In the genomic region with DNA sequence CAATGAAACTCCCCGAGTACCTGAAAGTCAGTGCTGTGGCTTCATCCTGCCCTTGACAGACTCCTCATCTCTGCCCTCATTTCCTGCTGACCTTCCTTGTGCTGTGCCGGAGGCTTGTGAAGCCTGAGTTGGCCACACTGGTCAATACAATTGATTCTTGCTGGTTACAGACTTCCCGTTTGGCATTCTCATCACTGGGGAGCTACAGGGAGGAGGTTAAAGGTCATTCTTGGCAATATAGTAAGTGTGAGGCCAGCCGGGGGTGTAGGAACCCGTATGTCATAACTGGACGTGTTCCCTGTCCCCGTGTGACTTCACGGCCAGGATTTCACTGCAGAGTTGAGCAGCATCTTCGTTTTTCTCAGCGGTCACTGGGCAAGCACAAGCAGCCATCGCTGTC, we compare ENCODE assay signal across 21 mouse cellular contexts. TPM values are rescaled to one million over a fixed set of nuclear protein-coding genes. Genes with fewer than 3 reads are reported as not detected.
"Had no signal": no experiment of that assay in that cellular context is flagged by ENCODE, and none has a peak within 500 bp of the region (broad histone marks: within the 10 kb centered on the region; RNA-seq: fewer than 3 reads in every experiment).

No protein-coding gene starts in this region.

- ATAC-seq: lung, postnatal 0 days; midbrain, embryonic 13.5 days; midbrain, embryonic 15.5 days had no signal

- H3K4me1 ChIP-seq: neural tube, embryonic 12.5 days had no signal

- H3K4me3 ChIP-seq: lung, embryonic 15.5 days; megakaryocyte, embryonic 14.5 days; midbrain, embryonic 13.5 days; midbrain, embryonic 15.5 days; neural tube, embryonic 12.5 days; stomach, embryonic 15.5 days had no signal

- H3K27me3 ChIP-seq: lung, embryonic 15.5 days; midbrain, embryonic 15.5 days; neural tube, embryonic 12.5 days; stomach, embryonic 15.5 days had no signal

- H3K27ac ChIP-seq: lung, embryonic 15.5 days; macrophage; midbrain, embryonic 13.5 days; midbrain, embryonic 15.5 days; neural tube, embryonic 12.5 days; stomach, embryonic 15.5 days; stomach, postnatal 0 days had no signal

- H3K9ac ChIP-seq: lung, embryonic 15.5 days; midbrain, embryonic 13.5 days; midbrain, embryonic 15.5 days; neural tube, embryonic 12.5 days; stomach, embryonic 15.5 days had no signal

- H3K9me3 ChIP-seq: lung, embryonic 15.5 days; midbrain, embryonic 13.5 days; midbrain, embryonic 15.5 days; neural tube, embryonic 12.5 days; stomach, embryonic 15.5 days had no signal

- H3K36me3 ChIP-seq: lung, embryonic 15.5 days; midbrain, embryonic 13.5 days; midbrain, embryonic 15.5 days; neural tube, embryonic 12.5 days; stomach, embryonic 15.5 days had no signal

- H3K4me2 ChIP-seq: lung, embryonic 15.5 days; midbrain, embryonic 11.5 days; midbrain, embryonic 13.5 days; midbrain, embryonic 15.5 days; neural tube, embryonic 12.5 days; stomach, embryonic 15.5 days had no signal

- DNase-seq: lung, adult 2 months; lung, postnatal 14 days; lung, postnatal 36 days; right cerebral cortex, postnatal 14 days; thymus, adult 2 months; thymus, postnatal 25 days; thymus, postnatal 4 days had no signal

RNA-seq across cellular contexts. Expression of a gene that starts 13.6 kb away (rescaled TPM):
- total RNA-seq: monocyte, adult 5-6 weeks; neutrophil, adult 5-6 weeks had no signal
- polyA plus RNA-seq: lung, embryonic 15.5 days; macrophage; midbrain, embryonic 11.5 days; midbrain, embryonic 13.5 days; midbrain, postnatal 0 days; neural tube, embryonic 12.5 days; spleen, adult 2 months had no signal

RNA-seq across cellular contexts. Expression of a gene that starts 43.3 kb away (rescaled TPM):
- polyA plus RNA-seq: midbrain, embryonic 11.5 days had no signal
